Mouse (Mus musculus): Measurements from ENCODE around the gene Basp1. TPM values are rescaled to one million over a fixed set of nuclear protein-coding genes. Genes with fewer than 3 reads are reported as not detected.

Gene Basp1
- polyA plus RNA-seq, 1 experiment from 2014 or later: 148 TPM

DNA sequence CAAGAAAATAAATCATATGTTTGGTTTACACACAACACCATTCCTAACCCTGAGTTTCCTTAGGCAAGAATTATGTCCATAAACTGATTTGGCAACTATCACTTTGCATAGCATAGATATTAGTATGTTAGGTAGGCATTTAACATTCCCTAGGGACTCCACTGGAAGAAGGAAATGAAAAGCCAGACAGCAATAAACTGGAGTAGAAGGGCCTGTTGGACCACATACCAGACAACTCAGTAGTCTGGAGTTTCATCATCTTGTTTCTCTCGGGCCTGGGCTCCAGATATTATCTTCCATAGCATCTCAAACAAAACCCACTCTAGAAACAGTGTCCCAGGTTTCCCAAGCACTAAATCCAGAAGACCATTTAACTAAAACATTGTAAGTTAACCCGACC is 91.0 kb downstream of the Basp1 start:
- H3K9ac ChIP-seq (ENCODE audit: low read depth, low read length): no peak overlapping the region
- ATAC-seq: no peak
- 84% methylated on average over 2 of the region's 2 CpGs for WGBS
- no peak overlapping the region for H3K4me2 ChIP-seq (ENCODE audit: low read length)
- no peaks in the 10 kb centered on the region for H3K9me3 ChIP-seq (ENCODE audit: control insufficient read depth, low read length)
- no peak overlapping the region for H3K27ac ChIP-seq (ENCODE audit: low read depth, low read length)
- no peaks in the 10 kb centered on the region for H3K4me1 ChIP-seq (ENCODE audit: control insufficient read depth, insufficient read depth, low read depth, low read length)
- H3K36me3 ChIP-seq (ENCODE audit: control insufficient read depth, insufficient read depth, low read length): no peaks in the 10 kb centered on the region
- no peaks in the 10 kb centered on the region for H3K27me3 ChIP-seq (replicated peaks; ENCODE audit: control insufficient read depth, insufficient read depth, low read length)
- no peak overlapping the region for H3K4me3 ChIP-seq (ENCODE audit: low read length)

DNA sequence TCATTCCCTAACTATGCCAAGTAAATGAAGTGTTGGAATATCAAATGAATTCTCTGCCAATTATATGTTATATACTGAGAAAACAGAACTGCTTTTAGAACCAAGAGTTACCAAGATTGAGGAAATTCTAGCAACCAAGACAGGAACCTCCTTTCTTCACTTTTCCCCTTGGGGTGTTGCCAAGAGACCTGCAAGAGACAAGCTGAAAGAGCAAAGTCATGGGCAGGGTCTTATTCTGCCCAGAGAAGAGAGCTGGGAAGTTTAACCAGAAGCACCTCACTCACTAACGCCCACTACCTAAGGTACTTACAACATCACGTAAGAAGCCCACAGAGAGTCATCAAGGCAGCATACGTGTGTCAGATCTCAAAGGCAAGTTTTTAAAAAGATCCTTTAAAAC is 91.5 kb downstream of the Basp1 start:
- H3K27ac ChIP-seq (ENCODE audit: low read depth, low read length): no peak overlapping the region
- WGBS: 97% methylated on average over 3 of the region's 3 CpGs
- no peaks in the 10 kb centered on the region for H3K27me3 ChIP-seq (replicated peaks; ENCODE audit: control insufficient read depth, insufficient read depth, low read length)
- ATAC-seq: no peak
- no peak overlapping the region for H3K4me3 ChIP-seq (ENCODE audit: low read length)
- H3K9me3 ChIP-seq (ENCODE audit: control insufficient read depth, low read length): no peaks in the 10 kb centered on the region
- no peak overlapping the region for H3K4me2 ChIP-seq (ENCODE audit: low read length)
- H3K36me3 ChIP-seq (ENCODE audit: control insufficient read depth, insufficient read depth, low read length): no peaks in the 10 kb centered on the region
- no peaks in the 10 kb centered on the region for H3K4me1 ChIP-seq (ENCODE audit: control insufficient read depth, insufficient read depth, low read depth, low read length)
- H3K9ac ChIP-seq (ENCODE audit: low read depth, low read length): no peak overlapping the region

DNA sequence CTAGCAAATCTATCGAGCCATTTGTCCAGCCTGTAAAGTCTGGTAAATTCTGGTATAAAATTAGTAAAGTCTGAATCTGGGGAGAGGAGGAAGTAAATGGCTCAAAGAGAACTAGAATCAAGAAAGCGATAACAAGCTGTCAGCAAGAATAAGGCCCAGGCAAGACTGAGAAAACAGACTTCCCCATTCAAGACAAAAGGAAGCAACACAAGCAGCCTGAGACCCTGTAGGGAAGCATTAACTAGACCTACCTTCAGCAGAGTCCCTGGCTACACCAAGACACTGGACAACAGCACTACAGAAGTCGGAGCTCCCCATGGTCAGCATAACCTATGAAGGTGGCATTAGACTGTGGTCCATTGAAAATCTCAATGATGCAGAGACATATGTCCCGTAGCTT is 91.9 kb downstream of the Basp1 start:
- Histone ChIP-seq H3K4me3 (ENCODE audit: low read length) (no peak overlapping the region), H3K27ac (ENCODE audit: low read depth, low read length) (no peak overlapping the region), H3K4me2 (ENCODE audit: low read length) (no peak overlapping the region), H3K36me3 (ENCODE audit: control insufficient read depth, insufficient read depth, low read length) (no peaks in the 10 kb centered on the region), H3K27me3 (replicated peaks; ENCODE audit: control insufficient read depth, insufficient read depth, low read length) (no peaks in the 10 kb centered on the region), H3K9ac (ENCODE audit: low read depth, low read length) (no peak overlapping the region), H3K9me3 (ENCODE audit: control insufficient read depth, low read length) (no peaks in the 10 kb centered on the region), H3K4me1 (ENCODE audit: control insufficient read depth, insufficient read depth, low read depth, low read length) (no peaks in the 10 kb centered on the region)
- WGBS: 92% methylated on average over 4 of the region's 4 CpGs
- no peak for ATAC-seq

DNA sequence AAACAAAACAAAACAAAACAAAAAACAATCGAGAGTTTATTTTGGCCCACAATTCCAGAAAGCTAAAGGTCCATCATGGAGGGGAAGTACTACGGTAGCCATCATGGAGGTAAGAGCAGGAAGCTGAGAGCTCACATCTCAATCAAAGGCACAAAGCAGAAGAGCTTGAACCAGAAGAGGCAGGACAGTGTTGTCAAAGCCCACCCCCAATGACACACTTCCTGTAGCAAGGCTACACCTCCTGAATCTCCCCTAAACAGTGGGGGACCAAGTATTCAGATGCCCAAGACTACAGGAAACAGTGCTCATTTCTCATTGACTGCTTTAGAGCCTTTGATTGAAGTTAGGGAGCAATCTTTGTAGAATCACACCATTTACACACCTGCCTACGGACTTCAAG is 99.1 kb downstream of the Basp1 start:
- no peaks in the 10 kb centered on the region for H3K27me3 ChIP-seq (replicated peaks; ENCODE audit: control insufficient read depth, insufficient read depth, low read length)
- no peaks in the 10 kb centered on the region for H3K9me3 ChIP-seq (ENCODE audit: control insufficient read depth, low read length)
- ATAC-seq: no peak
- no peaks in the 10 kb centered on the region for H3K36me3 ChIP-seq (ENCODE audit: control insufficient read depth, insufficient read depth, low read length)
- no peak overlapping the region for H3K9ac ChIP-seq (ENCODE audit: low read depth, low read length)
- 75% methylated on average over 3 of the region's 3 CpGs for WGBS
- no peak overlapping the region for H3K4me3 ChIP-seq (ENCODE audit: low read length)
- no peak overlapping the region for H3K27ac ChIP-seq (ENCODE audit: low read depth, low read length)
- no peak overlapping the region for H3K4me2 ChIP-seq (ENCODE audit: low read length)
- no peaks in the 10 kb centered on the region for H3K4me1 ChIP-seq (ENCODE audit: control insufficient read depth, insufficient read depth, low read depth, low read length)

Other genes with a start within 250 kb of the Basp1 start
- 26.2 and 28.8 TPM in 2 replicates for gene Myo10, start 208.8 kb upstream of the Basp1 start, polyA plus RNA-seq (2015; fragmentation: Nextera tagmentation; extraction: Ambion mirVana)

Data from hindbrain, embryonic 16.5 days (tissue).